Mouse (Mus musculus) lung, postnatal 0 days (tissue): ENCODE measurements around the gene Cox4i2. TPM values are rescaled to one million over a fixed set of nuclear protein-coding genes. Genes with fewer than 3 reads are reported as not detected.

Experiments
- ATAC-seq: fragments of 200-750 bp; cut with Nextera tagmentation; 2 replicates; pipeline ENCODE4 v1.8.0; 2017; ENCODE audit warnings: moderate library complexity
- DNase-seq: peaks from one replicate; pipeline ENCODE4 v3.0.0-alpha.2; 2016; ENCODE audit warnings: low spot score
- H3K27ac ChIP-seq: fragments of 300-500 bp; sonication (generic); 2 replicates; pipeline ENCODE4 v1.5.1; 2014; ENCODE audit warnings: antibody characterized with exemption, mild to moderate bottlenecking, low read length, mixed read lengths
- H3K27me3 ChIP-seq: fragments of 300-500 bp; sonication (generic); replicated peaks from 2 replicates; pipeline ENCODE4 v1.6.1; 2014; ENCODE audit warnings: low read length, mixed read lengths; ENCODE audit not compliant: insufficient read depth
- H3K36me3 ChIP-seq: fragments of 300-500 bp; sonication (generic); 2 replicates; pipeline ENCODE4 v1.6.1; 2014; ENCODE audit warnings: low read length, mixed read lengths; ENCODE audit not compliant: insufficient read depth
- H3K4me1 ChIP-seq: fragments of 300-500 bp; sonication (generic); 2 replicates; pipeline ENCODE4 v1.6.1; 2014; ENCODE audit warnings: antibody characterized with exemption, low read depth, low read length, mixed read lengths; ENCODE audit not compliant: insufficient read depth
- H3K4me2 ChIP-seq: fragments of 300-500 bp; sonication (generic); replicated peaks from 2 replicates; pipeline ENCODE4 v1.6.1; 2014; ENCODE audit warnings: low read depth, mild to moderate bottlenecking, low read length, moderate library complexity, mixed read lengths
- H3K4me3 ChIP-seq: fragments of 300-500 bp; sonication (generic); 2 replicates; pipeline ENCODE4 v1.5.1; 2014; ENCODE audit warnings: low read depth, low read length
- H3K9ac ChIP-seq: fragments of 300-500 bp; sonication (generic); replicated peaks from 2 replicates; pipeline ENCODE4 v1.6.1; 2014; ENCODE audit warnings: low read depth, mild to moderate bottlenecking
- H3K9me3 ChIP-seq: fragments of 300-500 bp; sonication (generic); 2 replicates; pipeline ENCODE4 v1.6.1; 2016; ENCODE audit warnings: low read length, mixed read lengths
- CTCF ChIP-seq: IDR thresholded peaks from 2 replicates; pipeline ENCODE4 v1.5.1; 2016; ENCODE audit warnings: antibody characterized with exemption, mild to moderate bottlenecking
- EP300 ChIP-seq: IDR thresholded peaks from 2 replicates; pipeline ENCODE4 v1.6.1; 2016; ENCODE audit warnings: antibody characterized with exemption, mild to moderate bottlenecking, control low read depth
- WGBS: fragments of 180-500 bp; shearing (Covaris S2); extraction: QIAGEN DNeasy Blood & Tissue Kit; methylation state at CpG from one replicate; pipeline ENCODE4 v1.1.7; 2014; 5-methylcytosine and 5-hydroxymethylcytosine counted together
- polyA plus RNA-seq: library from polyadenylated mRNA; unstranded; fragments of >200 nt; fragmentation: Nextera tagmentation; extraction: Ambion mirVana; gene quantifications from 2 replicates; pipeline ENCODE4 v1.2.1, GENCODE M21; 2015

The Cox4i2 gene
- polyA plus RNA-seq, 1 experiment from 2014 or later = 228 TPM

DNA sequence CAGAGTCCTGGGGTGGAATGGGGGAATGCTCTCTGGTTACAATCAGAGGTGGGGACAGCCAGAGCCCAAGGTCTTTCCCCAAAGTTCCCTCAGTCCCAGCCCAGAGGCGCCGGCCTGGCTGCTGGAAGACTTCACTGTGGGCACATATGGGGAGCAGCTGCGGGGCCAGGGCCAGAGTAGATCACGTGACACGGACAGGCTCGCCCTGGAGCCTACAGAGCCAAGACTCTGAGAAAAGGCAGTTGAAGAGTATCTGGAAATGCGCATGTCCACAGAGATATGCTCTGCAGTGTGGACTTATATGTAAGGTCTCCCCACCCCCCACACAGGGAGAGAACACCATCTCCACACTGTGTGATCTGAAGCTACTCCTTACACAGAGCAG is 24.3 kb upstream of the Cox4i2 start:
- DNase-seq = peak; percentile 87
- no peak overlapping the region for H3K4me3 ChIP-seq
- peaks cover 37% of the 10 kb centered on the region; the same call in 1 of the 2 replicates for H3K4me1 ChIP-seq
- H3K9ac ChIP-seq = no peak overlapping the region
- H3K36me3 ChIP-seq = no peaks in the 10 kb centered on the region
- peak; percentile 60 for ATAC-seq
- H3K27me3 ChIP-seq = no peaks in the 10 kb centered on the region
- no peak overlapping the region for H3K4me2 ChIP-seq
- H3K9me3 ChIP-seq = no peaks in the 10 kb centered on the region
- peak overlapping the region; percentile 86 for H3K27ac ChIP-seq
- WGBS = 10% methylated on average over 7 of the region's 7 CpGs
- no peak for TF ChIP-seq CTCF
- TF ChIP-seq EP300 = no peak

DNA sequence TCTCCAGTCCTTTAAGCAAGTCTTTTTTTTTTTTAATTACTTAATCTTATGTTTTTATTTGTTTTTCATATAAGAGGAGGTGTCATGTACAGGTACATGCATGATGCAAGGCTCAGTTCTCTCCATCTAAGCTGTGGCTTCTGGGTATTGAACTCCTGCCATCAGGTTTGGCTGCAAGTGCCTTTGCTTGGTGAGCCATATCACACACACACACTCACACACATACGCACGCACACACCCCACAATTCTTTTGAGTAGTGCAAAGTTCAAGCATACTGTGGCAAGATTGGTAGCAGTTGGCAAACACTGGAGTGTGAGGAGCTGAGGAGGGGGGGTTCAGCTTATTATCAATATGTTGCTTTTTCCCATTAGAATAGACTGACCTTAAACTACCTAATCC is 20.8 kb upstream of the Cox4i2 start:
- Histone ChIP-seq H3K4me1 (peaks cover 27% of the 10 kb centered on the region; the same call in 1 of the 2 replicates), H3K4me3 (no peak overlapping the region), H3K36me3 (no peaks in the 10 kb centered on the region), H3K9ac (no peak overlapping the region), H3K27me3 (no peaks in the 10 kb centered on the region), H3K27ac (no peak overlapping the region), H3K4me2 (no peak overlapping the region), H3K9me3 (no peaks in the 10 kb centered on the region)
- WGBS = 75% methylated on average over 2 of the region's 2 CpGs
- DNase-seq = no peak
- TF ChIP-seq CTCF = no peak
- no peak for TF ChIP-seq EP300
- no peak for ATAC-seq

DNA sequence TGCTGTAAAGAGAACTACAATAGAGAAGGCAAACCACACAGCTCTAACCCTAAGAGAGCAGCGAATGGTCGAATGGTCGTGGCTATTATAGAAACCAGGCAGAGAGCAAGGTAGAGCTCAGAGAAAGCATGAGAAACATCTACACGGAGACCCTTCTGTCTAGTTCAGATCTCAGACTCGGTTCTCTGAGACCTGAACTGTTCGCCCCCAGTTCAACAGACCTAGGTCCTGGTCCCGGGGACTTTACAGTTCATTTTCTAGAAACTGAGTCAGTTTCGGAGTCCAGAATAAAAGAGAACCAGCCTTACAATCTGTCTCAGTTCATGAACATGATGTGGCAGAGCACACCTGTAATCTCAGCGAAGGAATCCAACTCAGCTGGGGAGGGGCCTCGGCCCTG is 19.5 kb upstream of the Cox4i2 start:
- ATAC-seq = no peak
- 13% methylated on average over 10 of the region's 10 CpGs for WGBS
- H3K4me1 ChIP-seq = peaks cover 16% of the 10 kb centered on the region; the same call in 1 of the 2 replicates

DNA sequence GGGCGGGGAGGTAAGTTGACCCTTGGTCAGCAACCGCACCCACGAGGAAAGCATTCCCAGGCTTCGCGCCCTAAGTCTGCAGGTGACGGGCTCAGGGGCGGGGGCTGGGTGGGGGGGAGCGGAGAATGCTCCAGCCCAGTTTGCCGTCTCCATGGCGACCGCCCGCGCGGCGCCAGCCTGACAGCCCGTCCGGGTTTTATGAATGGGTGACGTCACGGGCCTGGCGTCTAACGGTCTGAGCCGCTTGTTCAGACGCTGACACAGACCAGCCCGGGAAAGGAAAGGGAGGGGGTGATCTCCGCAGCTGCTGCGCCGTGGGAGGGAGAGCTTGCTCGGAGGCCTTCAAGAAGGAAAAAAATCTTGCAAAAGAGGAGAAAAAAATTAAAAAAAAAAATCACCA is 19.0 kb upstream of the Cox4i2 start:
- Histone ChIP-seq H3K4me3 (peak overlapping the region; percentile 87), H3K4me1 (peaks cover 16% of the 10 kb centered on the region; the same call in 1 of the 2 replicates), H3K9ac (peak overlapping the region; percentile 55; the same call in 1 of the 2 replicates), H3K4me2 (peak overlapping the region; percentile 74), H3K36me3 (no peaks in the 10 kb centered on the region), H3K27me3 (no peaks in the 10 kb centered on the region), H3K27ac (peak overlapping the region; percentile 92), H3K9me3 (no peaks in the 10 kb centered on the region)
- under 1% methylated on average over 28 of the region's 28 CpGs for WGBS
- peak; percentile 78 for ATAC-seq
- TF ChIP-seq EP300 (peak; percentile 94), CTCF (no peak)
- peak; percentile 99 for DNase-seq

More for the DNA sequence above, 19.5 kb upstream of the Cox4i2 start:
- Histone ChIP-seq H3K27ac (peak overlapping the region; percentile 80), H3K9ac (no peak overlapping the region; the same call in 1 of the 2 replicates), H3K4me3 (0 out of 2 replicates have a peak overlapping the region, but pooled peaks have one; percentile 16), H3K36me3 (no peaks in the 10 kb centered on the region), H3K4me2 (peak overlapping the region; percentile 74), H3K27me3 (no peaks in the 10 kb centered on the region), H3K9me3 (no peaks in the 10 kb centered on the region)
- TF ChIP-seq EP300 = no peak
- TF ChIP-seq CTCF = no peak
- no peak for DNase-seq

DNA sequence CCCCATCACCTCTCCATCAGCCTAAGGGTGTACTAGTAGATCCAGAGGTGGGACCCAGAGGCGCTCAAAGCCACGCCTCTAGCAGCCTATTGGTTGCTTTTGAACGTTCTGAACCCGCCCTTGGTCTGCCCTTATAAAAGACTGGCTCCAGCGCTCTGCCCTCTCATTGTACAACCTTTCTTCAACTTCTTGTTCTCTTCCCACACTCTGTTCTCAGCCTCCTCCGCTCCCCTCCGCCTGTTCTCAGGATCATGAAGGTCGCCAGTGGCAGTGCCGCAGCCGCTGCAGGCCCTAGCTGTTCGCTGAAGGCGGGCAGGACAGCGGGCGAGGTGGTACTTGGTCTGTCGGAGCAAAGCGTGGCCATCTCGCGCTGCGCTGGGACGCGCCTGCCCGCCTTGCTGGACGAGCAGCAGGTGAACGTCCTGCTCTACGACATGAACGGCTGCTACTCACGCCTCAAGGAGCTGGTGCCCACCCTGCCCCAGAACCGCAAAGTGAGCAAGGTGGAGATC is 17.8 kb upstream of the Cox4i2 start, which contains the start of gene Id1:
TSS of gene Id1 (plus strand) at position 162 of the 512 bp plus-strand sequence.
- Histone ChIP-seq H3K4me2 (peak within 1 kb of the TSS; percentile 74), H3K9ac (peak within 1 kb of the TSS; percentile 96), H3K27ac (peak within 1 kb of the TSS; percentile 97), H3K9me3 (no peaks in the 10 kb centered on the region), H3K36me3 (no peaks in the 10 kb centered on the region), H3K27me3 (no peaks in the 10 kb centered on the region), H3K4me1 (peaks cover 16% of the 10 kb centered on the region; the same call in 1 of the 2 replicates), H3K4me3 (peak within 1 kb of the TSS; percentile 87)
- peak; percentile 65 for ATAC-seq
- TF ChIP-seq EP300 (peak; percentile 82), CTCF (peak; percentile 21; the same call in 1 of the 2 replicates)
- WGBS = under 1% methylated on average over 28 of the region's 28 CpGs
- DNase-seq = peak; percentile 98

DNA sequence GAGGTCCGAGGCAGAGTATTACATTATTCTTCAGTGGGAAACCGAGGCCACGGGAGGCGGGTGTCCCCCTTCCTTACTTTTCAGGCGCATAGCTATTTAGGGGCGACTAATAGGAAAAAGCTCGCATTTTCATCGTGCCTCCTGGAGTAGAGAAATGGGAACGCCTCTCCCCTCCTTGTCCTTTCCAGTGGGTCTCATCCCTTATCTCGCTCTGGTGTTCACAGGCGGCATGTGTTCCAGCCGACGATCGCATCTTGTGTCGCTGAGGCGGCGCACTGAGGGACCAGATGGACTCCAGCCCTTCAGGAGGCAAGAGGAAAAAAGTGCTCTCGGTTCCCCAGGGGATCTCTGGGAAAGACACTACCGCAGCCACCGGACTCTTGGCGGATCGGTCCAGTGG is 17.2 kb upstream of the Cox4i2 start:
- no peaks in the 10 kb centered on the region for H3K9me3 ChIP-seq
- DNase-seq (no peak), ATAC-seq (no peak)
- H3K4me3 ChIP-seq = peak overlapping the region; percentile 87
- no peaks in the 10 kb centered on the region for H3K36me3 ChIP-seq
- peak overlapping the region; percentile 97 for H3K27ac ChIP-seq
- peak overlapping the region; percentile 74 for H3K4me2 ChIP-seq
- peaks cover 19% of the 10 kb centered on the region; the same call in 1 of the 2 replicates for H3K4me1 ChIP-seq
- no peaks in the 10 kb centered on the region for H3K27me3 ChIP-seq
- peak overlapping the region; percentile 96 for H3K9ac ChIP-seq
- TF ChIP-seq CTCF = no peak
- WGBS = under 1% methylated on average over 22 of the region's 22 CpGs
